Mouse (Mus musculus): Measurements from ENCODE around the gene Noxa1.

GRCm38 (mm10) chr2:25054221-25055067 lies 40.5 kb downstream of the Noxa1 start, which contains the start of gene Nsmf:
- TF ChIP-seq FOSL1 (IDR thresholded peaks at IDR 0.05; ENCODE audit: insufficient read depth, low read length, poor library complexity, severe bottlenecking): no peak
- no peak for TF ChIP-seq CTCF (IDR thresholded peaks at IDR 0.05; ENCODE audit: control insufficient read depth, insufficient read depth, insufficient read length)
- TF ChIP-seq MAX (IDR thresholded peaks at IDR 0.05): peak; percentile 36
- TF ChIP-seq USF1 (IDR thresholded peaks at IDR 0.05; ENCODE audit: low read depth): no peak
- TF ChIP-seq MYOD1 (IDR thresholded peaks at IDR 0.05; ENCODE audit: control insufficient read depth, insufficient read length, low read depth): no peak
- no peak for TF ChIP-seq MYOG (IDR thresholded peaks at IDR 0.05; ENCODE audit: control insufficient read depth, extremely low read depth, insufficient read length)
- no peak for TF ChIP-seq CEBPB (IDR thresholded peaks at IDR 0.05; ENCODE audit: low read depth)

Measured in C2C12 (cell line).